Mouse (Mus musculus) layer of hippocampus, adult 9-10 months (tissue): ENCODE measurements around the gene Gm21913.
"Not testable (repeated sequence)": the region's sequence is repeated elsewhere in the genome, so short reads cannot be mapped to it uniquely, and the experiment has no call there.

Experiments
- DNase-seq: peaks from one replicate; pipeline ENCODE4 v3.0.0; 2022; ENCODE audit warnings: low spot score

Gm21913 gene

DNA sequence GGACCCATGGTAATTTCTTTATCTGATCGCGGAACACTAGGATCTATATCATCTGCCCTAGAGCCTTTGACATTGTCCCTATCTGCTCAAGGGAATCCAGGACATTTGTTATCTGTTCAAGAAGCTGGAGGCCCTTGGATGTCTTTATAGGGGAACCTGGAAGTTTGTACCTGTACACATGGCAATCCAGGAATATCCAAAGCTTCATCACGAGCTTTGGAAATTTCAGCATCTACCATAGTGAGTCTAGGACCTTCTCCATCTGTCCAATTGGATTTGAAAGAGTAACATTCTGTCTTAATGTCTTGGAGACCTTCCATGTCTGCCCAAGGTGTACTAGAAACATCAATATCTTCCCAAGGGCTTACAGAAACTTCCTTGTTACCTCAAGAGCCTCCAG lies at the start of gene Gm21913:
TSS of gene Gm21913 (plus strand) at position 301 of the 400 bp plus-strand sequence.
- not testable (repeated sequence) for DNase-seq
